Mouse (Mus musculus): Measurements from ENCODE around the gene Tardbp. TPM values are rescaled to one million over a fixed set of nuclear protein-coding genes. Genes with fewer than 3 reads are reported as not detected.

Tardbp gene
- total RNA-seq, 4 experiments from 2014 or later: 216 to 285 (median 243) TPM

DNA sequence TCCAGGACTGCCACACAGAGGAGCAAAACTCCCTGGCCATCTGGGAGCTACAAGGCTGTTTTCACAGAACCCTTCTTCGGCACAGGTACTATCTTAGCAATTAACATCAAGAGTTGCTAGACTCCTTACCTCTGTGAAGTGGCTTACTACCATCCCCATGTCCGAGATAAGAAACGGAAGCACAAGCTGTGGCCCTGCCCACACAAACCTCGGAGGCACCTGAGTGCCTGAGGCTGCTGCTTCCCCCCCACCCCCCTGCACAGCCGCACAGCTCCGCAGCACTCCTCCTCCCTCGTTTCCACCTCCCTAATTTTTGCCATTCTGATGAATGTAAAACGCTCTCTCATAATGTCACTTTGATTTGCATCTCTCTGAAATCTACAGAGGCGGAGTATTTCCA, 11.5 kb upstream of the Tardbp start:
- no peak for DNase-seq

DNA sequence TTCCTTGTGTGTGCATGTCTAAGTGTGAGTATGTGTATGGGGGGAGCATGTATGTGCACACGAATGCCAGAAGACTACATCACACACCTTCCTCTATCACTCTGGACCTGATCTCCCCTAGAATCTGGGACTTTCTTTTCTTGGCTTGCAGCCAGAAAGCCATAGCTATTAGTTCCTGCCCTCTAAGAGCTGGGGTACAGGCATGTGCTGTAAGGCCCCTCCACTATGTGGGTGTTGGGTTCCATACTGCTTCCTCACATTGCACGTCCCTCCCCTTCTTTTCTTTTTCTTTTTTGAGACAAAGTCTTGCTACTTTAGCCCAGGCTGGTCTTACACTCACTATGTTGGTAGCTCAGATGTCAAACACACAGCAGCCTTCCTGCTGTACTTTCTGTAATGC, 8.5 kb upstream of the Tardbp start:
- DNase-seq: no peak

DNA sequence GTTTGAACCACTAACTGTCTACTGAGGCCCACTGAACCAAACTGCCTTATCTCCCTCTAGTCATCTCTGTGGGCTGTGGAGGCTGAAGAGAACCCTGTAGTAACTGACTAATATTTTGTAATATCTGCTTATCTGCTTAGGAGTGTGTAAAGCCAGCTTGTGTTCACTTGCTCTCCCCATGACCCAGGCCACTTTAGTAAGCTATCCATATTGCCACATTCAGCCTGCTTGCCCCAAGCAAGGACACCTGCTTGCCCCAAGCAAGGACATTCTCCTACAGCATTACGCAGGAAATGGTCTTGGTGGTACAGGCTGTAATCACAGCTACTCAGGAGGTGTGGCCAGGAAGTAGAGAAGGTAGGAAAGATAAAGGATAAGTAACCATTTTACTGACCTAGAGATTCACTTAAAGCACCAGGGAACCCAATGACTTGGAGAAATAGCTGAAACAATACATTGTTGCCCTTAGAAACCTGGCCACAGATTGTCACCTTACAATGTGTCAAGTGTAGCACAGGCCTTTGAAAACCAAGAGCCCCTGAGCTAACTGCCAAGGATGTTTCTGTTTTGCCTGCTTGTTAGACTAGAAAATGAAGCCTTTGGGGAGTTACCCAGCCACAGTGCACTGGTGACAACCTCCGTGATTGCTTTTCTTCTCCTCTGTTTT, 6.7 kb upstream of the Tardbp start:
- peak; percentile 56 for DNase-seq

DNA sequence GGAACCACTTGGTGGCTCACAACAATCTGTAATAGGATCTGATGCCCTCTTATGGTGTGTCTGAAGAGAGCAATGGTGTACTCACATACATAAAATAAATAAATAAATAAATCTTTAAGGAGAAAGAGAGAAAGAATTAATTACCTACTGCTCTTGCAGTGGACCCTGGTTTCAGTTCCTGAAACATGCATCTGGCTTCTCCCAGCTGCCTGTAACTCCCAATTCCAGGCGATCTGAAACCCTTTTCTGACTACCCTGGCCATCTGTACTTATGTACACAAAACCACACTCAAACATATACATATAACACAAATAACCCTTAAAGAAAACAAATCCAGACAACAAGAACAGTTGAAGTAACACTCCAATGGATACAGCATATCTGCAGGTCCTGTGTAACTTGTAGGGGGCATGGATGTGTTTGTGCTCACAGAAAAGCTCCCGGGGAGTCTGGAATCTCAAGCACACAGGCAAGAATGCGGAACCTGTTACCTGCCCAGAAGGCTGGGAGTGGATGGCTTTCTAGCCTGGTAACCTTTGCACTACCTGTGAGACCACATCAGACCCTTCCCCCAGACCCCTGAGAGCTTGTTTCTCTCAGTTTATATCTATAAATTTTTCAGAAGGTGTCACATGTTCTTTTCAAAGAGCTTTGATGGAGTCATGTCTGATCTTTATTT, 5.3 kb upstream of the Tardbp start:
- no peak for DNase-seq

DNA sequence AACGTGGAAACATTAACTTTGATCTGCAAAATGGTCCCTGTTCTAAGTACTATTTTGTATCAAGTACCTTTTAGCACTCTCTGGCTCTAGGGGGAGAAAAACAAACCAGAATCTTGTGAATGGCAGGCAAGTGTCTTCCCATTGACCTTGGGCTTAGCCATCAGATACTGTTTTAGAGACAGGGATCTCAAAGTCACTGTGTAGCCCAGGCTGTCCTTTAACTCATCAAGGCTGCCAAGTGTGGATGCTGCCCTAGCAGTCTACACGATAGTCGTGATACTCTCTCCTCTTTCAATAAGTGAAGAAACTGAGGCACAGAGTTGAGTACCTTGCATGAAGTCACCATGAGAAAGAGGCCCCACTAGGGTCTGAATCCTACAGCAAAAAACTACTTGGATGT, 427 bp upstream of the Tardbp start:
- no peak for DNase-seq

DNA sequence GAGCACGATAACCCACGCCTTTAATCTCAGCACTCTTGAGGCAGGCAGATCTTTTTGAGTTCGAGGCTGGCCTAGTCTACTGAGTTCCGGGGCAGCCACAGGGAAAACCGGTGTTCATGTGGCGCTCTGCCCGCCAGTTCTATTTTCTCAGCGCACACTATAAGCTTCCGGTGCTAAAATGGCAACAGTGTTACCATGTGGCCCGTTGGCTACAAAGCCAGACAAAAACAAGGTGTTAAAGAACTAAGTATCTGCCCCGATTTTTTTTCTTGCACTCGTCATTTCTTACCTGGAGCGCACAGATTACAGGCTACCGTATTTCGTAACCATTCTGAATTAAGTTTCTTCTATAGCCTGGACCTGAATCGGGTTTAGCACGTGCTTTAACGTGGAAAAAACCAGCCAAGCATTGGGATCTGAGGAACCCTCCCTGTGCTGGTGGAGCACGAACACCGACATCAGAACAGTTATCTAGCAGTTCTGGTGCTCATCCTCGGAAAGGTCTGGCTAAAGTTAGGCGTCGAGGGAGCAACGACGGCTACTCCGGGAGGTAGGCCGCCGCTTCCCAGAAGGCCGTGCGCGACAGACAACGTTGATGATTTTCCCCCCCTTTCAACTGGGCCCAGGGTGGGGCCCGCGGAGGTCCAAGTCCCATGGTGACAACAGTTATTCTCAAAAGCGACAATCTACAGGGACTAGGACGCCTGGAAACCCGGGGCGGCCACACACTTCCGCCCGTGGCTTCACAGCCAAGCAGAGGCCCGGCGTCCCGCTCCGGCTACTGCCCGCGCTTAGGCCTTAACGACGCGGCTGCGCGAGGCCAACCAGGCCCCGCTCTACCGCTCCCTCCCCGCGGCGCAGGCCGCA, 830 bp downstream of the Tardbp start:
- DNase-seq: no peak

DNA sequence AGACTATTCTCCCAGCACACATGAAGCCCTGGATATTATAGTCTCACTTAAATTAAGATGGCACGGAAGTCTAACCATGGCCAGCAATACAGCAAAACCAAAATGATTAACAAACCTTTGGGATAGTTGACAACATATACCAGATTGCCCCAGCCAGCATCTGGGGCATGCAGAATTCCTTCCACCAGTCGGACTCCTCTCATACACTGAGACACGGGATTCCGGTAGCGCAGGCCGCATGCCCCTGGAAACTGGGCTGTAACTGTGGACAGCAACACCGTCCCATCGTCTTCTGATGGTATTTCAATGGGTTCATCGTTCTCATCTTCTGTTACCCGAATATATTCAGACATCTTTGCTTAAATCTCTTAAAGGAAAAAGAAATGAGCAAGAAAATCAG, 1.8 kb downstream of the Tardbp start:
- DNase-seq: no peak

DNA sequence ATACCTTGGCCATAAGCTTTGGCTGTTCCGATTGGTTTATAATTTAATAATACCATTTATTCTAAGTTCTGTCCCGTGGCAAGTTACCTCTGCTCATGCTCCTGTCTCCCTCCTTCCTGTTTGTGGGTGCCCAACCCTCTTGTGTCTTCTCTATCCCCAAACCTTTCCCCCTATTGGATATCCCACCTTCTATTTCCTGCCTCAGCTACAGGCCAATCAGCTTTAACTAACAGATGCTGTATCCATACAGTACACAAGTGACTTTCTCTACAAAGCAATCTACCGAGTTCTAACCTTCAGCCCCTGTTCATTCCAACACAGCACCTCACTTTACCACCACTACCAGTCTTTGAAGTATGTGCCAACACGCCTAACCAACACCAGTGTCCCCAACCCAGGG, 3.2 kb downstream of the Tardbp start:
- DNase-seq: no peak

DNA sequence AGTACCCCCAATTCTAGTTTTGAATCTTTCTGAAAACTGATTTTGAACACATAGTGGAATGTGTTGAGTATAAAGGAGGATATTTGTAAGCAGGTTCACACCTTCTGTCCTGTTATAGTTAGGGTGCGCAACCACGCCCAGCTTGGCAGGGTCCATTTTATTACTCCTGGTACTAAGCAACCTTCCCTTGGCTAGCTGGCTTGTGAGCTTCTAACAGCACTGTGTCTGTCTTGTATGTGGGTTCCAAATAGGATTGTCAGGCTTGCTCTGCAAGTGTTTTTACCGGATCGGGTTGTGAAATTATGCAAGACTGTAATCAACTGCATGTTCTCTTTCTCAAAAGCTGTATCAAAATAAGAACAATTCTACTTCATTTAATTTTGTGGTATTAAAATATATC, 4.3 kb downstream of the Tardbp start:
- DNase-seq: no peak

DNA sequence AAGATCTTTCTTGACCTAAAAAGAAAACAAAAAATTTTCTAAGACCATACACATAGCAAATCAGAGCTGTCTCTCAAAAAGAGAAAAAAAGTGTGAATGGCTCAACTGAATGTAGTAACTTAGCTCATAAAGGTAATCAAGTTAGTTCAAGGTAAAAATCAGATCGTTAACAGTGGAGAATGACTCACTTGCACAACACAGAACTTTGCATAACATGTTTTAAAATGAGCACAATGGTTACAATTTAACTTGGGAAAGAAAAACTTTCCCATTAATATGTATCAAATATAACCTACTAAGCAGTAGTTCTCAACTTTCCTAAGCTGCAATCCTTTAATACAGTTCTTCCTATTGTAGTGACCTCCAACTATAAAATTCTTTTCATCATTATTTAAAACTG, 6.1 kb downstream of the Tardbp start:
- no peak for DNase-seq

DNA sequence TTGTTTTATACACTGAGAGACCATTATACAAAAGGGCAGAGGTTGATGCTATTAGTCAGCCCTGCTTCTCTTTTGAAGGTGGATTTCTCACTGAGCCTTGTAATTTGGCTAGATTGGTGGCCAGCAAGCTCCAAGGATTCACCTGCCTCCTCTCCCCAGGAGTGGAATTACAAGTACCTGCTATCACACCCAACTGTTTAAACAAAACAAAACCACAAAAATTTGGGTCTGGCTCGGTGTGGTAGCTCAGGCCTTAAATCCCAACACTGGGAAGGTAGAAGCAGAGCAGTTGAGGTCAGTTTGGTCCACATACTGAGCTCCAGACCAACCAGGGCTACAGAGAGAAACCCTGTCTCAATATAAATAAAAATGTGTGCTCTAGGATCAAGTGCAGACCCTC, 7.0 kb downstream of the Tardbp start:
- no peak for DNase-seq

DNA sequence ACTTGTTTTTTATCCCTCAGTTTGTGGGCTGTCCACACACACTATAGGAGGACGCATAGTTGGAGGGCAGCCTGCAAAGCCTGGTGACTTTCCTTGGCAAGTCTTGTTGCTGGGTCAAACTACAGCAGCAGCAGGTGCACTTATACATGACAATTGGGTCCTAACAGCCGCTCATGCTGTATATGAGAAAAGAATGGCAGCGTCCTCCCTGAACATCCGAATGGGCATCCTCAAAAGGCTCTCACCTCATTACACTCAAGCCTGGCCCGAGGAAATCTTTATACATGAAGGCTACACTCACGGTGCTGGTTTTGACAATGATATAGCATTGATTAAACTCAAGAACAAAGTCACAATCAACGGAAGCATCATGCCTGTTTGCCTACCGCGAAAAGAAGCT, 13.1 kb downstream of the Tardbp start:
- no peak for DNase-seq

DNA sequence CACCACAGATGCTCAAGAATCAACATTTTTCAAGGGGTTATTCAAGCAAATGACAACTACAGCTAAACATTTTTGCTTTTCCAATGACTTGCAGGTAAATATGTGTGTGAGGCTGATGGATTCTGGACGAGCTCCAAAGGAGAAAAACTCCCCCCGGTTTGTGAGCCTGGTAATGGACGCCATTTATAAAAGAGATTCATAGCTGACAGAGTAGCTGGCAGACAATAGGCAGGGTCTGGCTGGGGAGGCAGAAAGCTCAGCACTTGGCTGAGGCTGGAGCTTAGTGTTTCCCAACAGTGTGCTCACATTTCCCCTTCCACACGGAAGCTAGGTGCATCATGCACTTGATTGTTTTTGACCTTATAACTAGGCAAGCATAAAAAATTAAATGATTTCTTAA, 14.3 kb downstream of the Tardbp start:
- no peak for DNase-seq

DNA sequence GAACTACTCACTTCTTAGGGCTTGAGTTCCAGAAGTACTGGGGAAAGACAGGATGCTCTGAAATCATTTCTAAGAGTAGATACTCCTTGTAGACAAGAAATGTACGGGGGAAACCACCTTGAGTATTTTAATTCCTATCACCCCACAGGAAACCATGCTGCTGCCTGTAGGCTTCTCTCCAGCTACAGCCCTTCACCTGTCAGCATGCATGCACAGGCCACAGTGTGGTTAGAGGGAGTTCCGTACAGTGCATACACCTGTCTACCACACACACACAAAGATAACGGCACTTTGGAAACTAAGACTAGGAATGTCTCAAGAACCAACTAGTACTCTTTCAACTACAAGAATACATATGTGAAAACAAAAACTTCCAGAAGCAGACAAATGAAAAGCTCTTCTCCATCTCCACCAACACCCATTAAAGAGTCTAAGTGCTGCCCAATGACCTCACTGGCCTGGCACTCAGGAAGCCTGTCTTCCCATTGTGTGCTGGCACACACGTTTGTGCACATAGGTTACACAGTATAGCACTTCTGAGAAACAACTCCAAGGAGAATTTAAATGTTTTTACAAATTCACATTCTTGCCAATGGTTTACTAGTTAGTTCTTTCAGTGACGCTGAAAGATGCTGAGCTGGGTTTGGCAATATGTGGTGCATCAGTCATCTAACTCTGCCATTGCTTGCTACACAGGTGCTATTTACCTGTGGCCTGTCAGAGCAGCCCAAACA, 16.0 kb downstream of the Tardbp start:
- no peak for DNase-seq

DNA sequence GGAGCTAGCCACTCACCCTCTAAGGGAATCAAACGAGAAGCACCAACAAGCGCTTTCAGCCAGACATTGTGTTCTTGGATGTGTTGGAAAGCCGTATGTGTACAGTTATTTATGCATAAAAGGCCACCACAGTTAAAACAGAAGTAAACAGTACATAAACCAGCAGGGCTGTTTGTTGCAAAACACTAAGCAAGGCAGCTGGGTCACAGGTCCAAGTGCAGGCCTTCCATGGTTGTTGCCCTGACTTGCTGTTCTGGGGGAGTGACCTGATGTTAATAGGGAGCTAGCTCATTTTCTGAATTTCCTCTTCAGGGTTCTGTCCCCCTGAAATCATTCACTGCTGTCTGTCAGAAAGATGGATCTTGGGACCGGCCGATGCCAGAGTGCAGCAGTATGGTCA, 17.0 kb downstream of the Tardbp start:
- DNase-seq: no peak

DNA sequence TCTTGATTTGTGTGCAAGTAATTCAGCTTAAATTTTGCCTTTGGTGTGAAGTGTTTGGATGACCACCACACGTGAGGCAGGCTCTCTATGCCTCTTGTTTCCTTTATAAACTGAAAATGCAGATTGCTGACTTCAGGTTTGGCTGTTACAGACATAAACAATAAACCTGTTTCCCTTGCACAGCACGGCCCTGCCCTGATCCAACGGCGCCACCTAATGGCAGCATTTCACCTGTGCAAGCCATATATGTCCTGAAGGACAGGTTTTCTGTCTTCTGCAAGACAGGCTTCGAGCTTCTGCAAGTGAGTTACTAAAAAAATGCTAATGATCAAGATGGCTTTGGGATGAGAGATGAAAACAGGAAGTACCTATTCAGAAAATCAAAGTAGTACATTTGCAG, 19.1 kb downstream of the Tardbp start:
- no peak for DNase-seq

DNA sequence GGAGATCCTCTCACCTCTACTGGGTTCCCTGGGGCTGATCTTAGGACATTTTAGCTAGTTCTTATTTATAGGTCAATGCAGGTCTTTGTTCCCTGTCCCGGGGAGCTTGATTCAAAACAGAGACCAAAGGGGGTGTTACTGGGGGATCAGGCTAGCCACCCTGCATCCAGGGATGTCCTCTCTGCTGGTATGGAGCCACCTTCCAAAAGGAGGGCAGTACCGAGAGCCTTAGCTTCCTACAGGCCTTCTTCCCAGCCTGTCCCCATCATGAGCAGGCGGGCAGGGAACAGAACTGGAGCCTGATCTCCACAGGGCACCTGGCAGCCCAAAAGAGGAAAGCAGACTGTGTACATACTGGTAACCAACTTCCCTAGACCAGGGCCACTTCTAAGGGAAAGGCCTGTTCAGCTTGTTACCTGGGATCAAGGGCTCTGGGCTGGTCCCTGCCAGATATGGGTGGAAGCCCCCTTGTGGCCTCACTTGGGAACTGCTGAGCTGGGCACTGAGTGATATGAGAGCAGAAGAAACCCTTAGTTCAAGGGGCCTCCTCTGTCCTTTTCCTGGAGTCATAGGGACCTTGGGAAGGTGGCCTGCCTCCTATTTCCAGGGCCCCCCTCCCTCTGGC, 22.2 kb downstream of the Tardbp start:
- DNase-seq: no peak

DNA sequence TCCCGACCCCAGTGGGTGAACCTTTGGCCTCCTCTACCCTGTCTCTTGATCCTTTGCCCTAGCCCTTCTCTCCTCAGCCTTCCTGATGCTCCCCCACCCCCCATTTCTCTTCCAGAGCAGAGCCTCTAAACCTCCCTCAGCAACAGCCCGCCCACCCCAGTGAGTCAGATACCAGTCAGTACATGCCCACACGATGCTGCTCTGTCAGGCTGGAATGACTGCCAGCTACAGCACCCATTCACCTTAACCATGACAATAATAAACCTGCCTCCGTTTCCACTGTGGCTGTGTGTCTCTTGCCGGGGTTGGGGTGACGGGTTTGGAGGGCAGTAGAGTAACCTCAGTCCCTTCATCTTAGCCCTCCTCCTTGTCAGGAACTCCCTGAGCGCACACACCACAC, 22.7 kb downstream of the Tardbp start:
- no peak for DNase-seq

DNA sequence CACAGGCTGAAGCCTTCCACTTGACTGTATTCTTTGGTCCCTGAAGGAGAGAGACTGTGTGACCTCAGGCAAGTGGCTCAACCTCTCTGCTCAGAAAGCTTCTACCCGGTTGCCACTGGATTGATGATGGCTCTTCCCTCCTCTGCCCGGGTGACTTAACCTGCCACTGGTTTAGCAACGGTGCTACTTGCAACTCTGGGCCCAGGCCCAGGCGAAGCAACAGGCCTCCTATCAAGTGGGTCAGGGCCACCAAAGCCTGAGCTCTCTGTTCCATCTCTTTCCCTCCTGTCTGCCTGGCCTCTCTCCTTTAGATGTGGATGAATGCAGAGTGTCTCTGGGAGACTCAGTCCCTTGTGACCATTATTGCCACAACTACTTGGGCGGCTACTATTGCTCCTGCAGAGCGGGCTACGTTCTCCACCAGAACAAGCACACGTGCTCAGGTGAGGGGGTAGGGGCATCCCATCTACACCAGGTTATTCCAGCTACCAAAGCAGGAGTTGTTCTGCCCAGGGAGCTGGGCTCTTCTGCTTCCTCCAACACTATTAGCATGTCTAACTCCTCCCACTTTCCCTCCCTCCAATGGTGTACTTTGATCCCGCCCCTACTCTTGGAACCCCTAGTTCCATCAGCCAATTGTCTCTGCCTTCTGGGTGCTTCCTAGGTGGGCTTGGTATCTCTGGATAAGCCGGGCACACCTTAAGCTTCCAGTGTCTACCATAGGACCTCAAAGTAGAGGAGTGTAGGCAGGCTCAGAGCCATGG, 23.3 kb downstream of the Tardbp start:
- DNase-seq: no peak

DNA sequence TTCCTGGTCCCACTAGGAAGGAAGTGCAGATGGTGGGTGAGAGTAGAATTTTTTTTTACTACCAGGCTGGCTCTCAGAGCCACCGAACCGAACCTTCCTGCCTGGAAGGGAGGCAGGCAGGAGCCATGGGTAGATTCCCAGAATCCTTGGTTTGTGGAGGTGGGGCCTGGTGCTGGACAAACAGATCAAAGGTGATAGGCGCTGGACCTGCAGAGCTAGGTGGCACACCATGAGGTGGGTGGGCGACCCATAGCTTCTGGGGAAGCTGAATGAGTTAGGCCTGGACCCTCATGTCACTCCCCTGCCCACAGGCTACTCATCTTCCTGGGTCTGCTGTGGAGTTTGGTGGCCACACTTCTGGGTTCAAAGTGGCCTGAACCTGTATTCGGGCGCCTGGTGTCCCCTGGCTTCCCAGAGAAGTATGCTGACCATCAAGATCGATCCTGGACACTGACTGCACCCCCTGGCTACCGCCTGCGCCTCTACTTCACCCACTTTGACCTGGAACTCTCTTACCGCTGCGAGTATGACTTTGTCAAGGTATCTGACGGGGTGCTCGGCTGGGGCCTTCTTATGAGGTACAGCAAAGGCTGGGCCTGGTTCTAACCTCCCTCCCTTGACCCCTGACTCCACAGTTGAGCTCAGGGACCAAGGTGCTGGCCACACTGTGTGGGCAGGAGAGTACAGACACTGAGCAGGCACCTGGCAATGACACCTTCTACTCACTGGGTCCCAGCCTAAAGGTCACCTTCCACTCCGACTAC, 24.3 kb downstream of the Tardbp start, which contains the start of gene Masp2:
Gene Masp2, plus strand, starts transcription at position 198 of the 764 bp plus-strand sequence.
- DNase-seq: no peak

DNA sequence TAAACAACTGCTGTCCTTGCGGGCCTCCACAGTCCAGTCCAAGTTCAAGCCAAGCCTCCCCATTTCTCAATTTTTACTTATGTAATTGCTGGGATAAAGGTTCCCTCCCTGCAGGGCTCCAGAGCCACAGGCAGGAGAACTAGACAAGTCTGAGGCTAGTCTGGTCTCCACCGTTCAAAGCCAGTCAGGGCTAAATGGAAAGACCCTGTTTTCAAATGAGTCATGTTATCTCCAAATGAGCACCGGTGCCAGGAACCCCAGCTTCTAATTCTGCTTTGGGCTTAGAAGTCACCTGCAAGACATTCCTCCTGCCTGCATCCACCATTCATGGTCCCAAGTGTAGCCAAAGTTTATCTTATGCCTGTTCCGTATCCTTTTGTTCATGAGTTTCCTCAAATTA, 24.9 kb downstream of the Tardbp start:
- no peak for DNase-seq
